Mouse (Mus musculus): ENCODE measurements around the gene Trim28.

- TF ChIP-seq GATA1 (IDR thresholded peaks at IDR 0.05; ENCODE audit: low read length) (no peak), TAL1 (IDR thresholded peaks at IDR 0.05; ENCODE audit: low read length) (no peak)
Observed at GRCm38 (mm10) chr7:12954896-12955295, 44.0 kb upstream of the Trim28 start.
